Mouse (Mus musculus): ENCODE data around the gene Slc10a1. TPM values are rescaled to one million over a fixed set of nuclear protein-coding genes. Genes with fewer than 3 reads are reported as not detected.
"Not testable (repeated sequence)": the region's sequence is repeated elsewhere in the genome, so short reads cannot be mapped to it uniquely, and the experiment has no call there.

The Slc10a1 gene
- polyA plus RNA-seq, 2 experiments: 1.7 to 3.8 TPM

DNA sequence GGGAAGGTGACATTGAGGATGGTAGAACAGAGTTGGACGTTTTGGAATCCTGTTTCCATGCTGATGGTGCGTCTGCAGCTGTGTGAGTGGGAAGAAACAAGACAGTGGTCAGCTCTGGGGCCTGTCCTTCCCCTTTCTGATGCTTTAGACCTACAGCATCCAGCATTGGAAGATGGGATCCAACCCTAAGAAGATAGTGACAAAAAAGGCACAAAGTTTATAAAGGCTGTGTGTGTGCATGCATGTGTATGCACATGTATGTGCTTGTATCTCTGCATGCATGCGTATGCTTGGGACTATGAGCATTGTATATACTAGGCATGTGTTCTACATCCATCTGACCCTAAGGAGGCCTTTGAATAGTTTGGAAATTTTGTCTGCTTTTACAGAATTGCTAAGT, 12.5 kb downstream of the Slc10a1 start:
- 72% methylated on average over 3 of the region's 3 CpGs for WGBS (ENCODE audit: insufficient replicate concordance)
- no peaks in the 10 kb centered on the region for H3K9me3 ChIP-seq (ENCODE audit: control insufficient read depth, low read length)
- ATAC-seq (ENCODE audit: insufficient read depth): no peak
- peaks cover 84% of the 10 kb centered on the region for H3K36me3 ChIP-seq (replicated peaks; ENCODE audit: control insufficient read depth, insufficient read depth, low read depth)
- no peak overlapping the region for H3K4me3 ChIP-seq (ENCODE audit: insufficient read depth in 1 of 2, low read depth in 2 of 2, low read length in 2 of 2)
- H3K9ac ChIP-seq (replicated peaks): no peak overlapping the region
- H3K27me3 ChIP-seq (ENCODE audit: control insufficient read depth, insufficient read depth, low read length): no peaks in the 10 kb centered on the region
- no peak for DNase-seq (ENCODE audit: low read depth in 3 of 3, low spot score in 3 of 3)
- no peak overlapping the region for H3K27ac ChIP-seq
- H3K4me1 ChIP-seq (replicated peaks; ENCODE audit: control insufficient read depth in 2 of 2, insufficient read depth in 2 of 2, low read length in 1 of 2): no peaks in the 10 kb centered on the region
- no peak overlapping the region for H3K4me2 ChIP-seq (ENCODE audit: low read depth)
- TF ChIP-seq EP300 (IDR thresholded peaks at IDR 0.05; ENCODE audit: low read depth): no peak
- TF ChIP-seq CTCF (IDR thresholded peaks at IDR 0.05; ENCODE audit: low read depth): no peak

DNA sequence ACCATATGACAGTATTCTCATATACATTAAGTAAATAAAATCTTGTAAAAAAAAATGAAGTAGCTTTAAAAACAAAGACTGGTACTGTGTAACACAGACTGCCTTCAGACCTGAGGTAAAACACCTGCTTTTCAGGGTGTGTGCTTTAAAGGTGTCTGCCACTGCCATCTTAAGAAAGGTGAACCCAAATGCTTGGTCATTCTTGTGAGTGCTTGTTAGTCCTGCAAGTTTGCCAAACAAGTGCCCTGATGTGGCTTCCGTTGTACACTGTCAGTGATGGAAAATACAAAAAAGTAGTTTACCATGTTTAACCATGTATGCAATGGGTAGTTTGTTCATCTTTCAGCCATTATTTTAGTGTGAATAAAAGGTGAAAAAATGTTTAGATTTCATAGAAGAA, 16.0 kb downstream of the Slc10a1 start:
- no peak for DNase-seq (ENCODE audit: low read depth in 3 of 3, low spot score in 3 of 3)
- no peaks in the 10 kb centered on the region for H3K27me3 ChIP-seq (ENCODE audit: control insufficient read depth, insufficient read depth, low read length)
- no peak overlapping the region for H3K27ac ChIP-seq
- peaks cover 0 to 5% of the 10 kb centered on the region in 2 experiments; a peak in 2 of 4 replicates for H3K4me1 ChIP-seq (replicated peaks; ENCODE audit: control insufficient read depth in 2 of 2, insufficient read depth in 2 of 2, low read length in 1 of 2)
- WGBS (ENCODE audit: insufficient replicate concordance): 81% methylated on average over 1 of the region's 1 CpGs
- H3K4me3 ChIP-seq (ENCODE audit: insufficient read depth in 1 of 2, low read depth in 2 of 2, low read length in 2 of 2): no peak overlapping the region
- H3K4me2 ChIP-seq (ENCODE audit: low read depth): no peak overlapping the region
- no peak for TF ChIP-seq EP300 (IDR thresholded peaks at IDR 0.05; ENCODE audit: low read depth)
- no peak for TF ChIP-seq CTCF (IDR thresholded peaks at IDR 0.05; ENCODE audit: low read depth)
- no peaks in the 10 kb centered on the region for H3K9me3 ChIP-seq (ENCODE audit: control insufficient read depth, low read length)
- peaks cover 90% of the 10 kb centered on the region for H3K36me3 ChIP-seq (replicated peaks; ENCODE audit: control insufficient read depth, insufficient read depth, low read depth)
- H3K9ac ChIP-seq (replicated peaks): no peak overlapping the region
- ATAC-seq (ENCODE audit: insufficient read depth): no peak

DNA sequence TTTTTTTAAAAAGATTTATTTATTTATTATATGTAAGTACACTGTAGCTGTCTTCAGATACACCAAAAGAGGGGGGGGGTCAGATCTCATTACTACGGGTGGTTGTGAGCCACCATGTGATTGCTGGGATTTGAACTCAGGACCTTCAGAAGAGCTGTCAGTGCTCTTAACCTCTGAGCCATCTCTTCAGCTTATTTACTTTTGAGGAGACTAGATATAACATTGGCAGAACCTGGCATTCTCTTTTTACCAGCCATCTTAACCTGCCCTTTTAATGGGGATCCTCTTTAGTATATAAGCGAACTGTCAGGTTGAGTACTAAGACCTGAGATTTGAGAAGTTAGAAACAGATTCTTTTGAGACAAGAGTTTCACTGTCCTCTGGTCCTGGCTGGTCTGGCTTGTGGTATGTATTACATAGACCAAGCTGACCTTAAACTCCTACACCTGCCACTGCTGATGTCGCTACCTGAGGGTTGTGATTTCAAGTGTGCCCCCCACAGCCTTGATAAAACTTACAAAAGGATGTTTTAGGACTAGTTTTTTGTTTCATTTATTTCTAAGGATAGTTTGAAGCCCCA, 16.8 kb downstream of the Slc10a1 start:
- ATAC-seq (ENCODE audit: insufficient read depth) (no peak), DNase-seq (ENCODE audit: low read depth in 3 of 3, low spot score in 3 of 3) (no peak)
- Histone ChIP-seq H3K9me3 (ENCODE audit: control insufficient read depth, low read length) (no peaks in the 10 kb centered on the region), H3K36me3 (replicated peaks; ENCODE audit: control insufficient read depth, insufficient read depth, low read depth) (peaks cover 92% of the 10 kb centered on the region), H3K9ac (replicated peaks) (no peak overlapping the region), H3K4me3 (ENCODE audit: insufficient read depth in 1 of 2, low read depth in 2 of 2, low read length in 2 of 2) (no peak overlapping the region), H3K27ac (no peak overlapping the region), H3K27me3 (ENCODE audit: control insufficient read depth, insufficient read depth, low read length) (no peaks in the 10 kb centered on the region), H3K4me1 (replicated peaks; ENCODE audit: control insufficient read depth in 2 of 2, insufficient read depth in 2 of 2, low read length in 1 of 2) (peaks cover 1 to 11% of the 10 kb centered on the region in 2 experiments; a peak in 3 of 4 replicates), H3K4me2 (ENCODE audit: low read depth) (no peak overlapping the region)
- 92% methylated on average over 3 of the region's 3 CpGs for WGBS (ENCODE audit: insufficient replicate concordance)
- no peak for TF ChIP-seq CTCF (IDR thresholded peaks at IDR 0.05; ENCODE audit: low read depth)
- no peak for TF ChIP-seq EP300 (IDR thresholded peaks at IDR 0.05; ENCODE audit: low read depth)

DNA sequence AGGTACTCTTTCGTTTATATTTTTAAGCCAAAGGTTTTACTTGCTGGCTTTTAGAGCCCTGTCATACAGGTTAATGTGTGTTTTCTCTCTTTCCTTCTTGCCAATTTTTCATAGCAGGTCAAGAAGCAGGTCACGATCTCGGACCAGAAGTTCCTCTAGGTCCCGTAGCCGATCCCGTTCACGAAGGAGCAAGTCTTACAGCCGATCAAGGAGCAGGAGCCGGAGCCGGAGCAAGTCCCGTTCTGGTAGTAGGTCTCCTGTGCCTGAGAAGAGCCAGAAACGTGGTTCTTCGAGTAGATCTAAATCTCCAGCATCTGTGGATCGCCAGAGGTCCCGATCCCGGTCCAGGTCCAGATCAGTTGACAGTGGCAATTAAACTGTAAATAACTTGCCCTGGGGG, 18.9 kb downstream of the Slc10a1 start:
- H3K27me3 ChIP-seq (ENCODE audit: control insufficient read depth, insufficient read depth, low read length); ATAC-seq (ENCODE audit: insufficient read depth); H3K4me2 ChIP-seq (ENCODE audit: low read depth); DNase-seq (ENCODE audit: low read depth in 3 of 3, low spot score in 3 of 3); H3K27ac ChIP-seq; H3K9ac ChIP-seq (replicated peaks); H3K4me3 ChIP-seq (ENCODE audit: insufficient read depth in 1 of 2, low read depth in 2 of 2, low read length in 2 of 2); H3K9me3 ChIP-seq (ENCODE audit: control insufficient read depth, low read length): not testable (repeated sequence)
- peaks cover 74% of the 10 kb centered on the region for H3K36me3 ChIP-seq (replicated peaks; ENCODE audit: control insufficient read depth, insufficient read depth, low read depth)
- WGBS (ENCODE audit: insufficient replicate concordance): 95% methylated on average over 15 of the region's 16 CpGs
- H3K4me1 ChIP-seq (replicated peaks; ENCODE audit: control insufficient read depth in 2 of 2, insufficient read depth in 2 of 2, low read length in 1 of 2): peaks cover 4 to 17% of the 10 kb centered on the region in 2 experiments

DNA sequence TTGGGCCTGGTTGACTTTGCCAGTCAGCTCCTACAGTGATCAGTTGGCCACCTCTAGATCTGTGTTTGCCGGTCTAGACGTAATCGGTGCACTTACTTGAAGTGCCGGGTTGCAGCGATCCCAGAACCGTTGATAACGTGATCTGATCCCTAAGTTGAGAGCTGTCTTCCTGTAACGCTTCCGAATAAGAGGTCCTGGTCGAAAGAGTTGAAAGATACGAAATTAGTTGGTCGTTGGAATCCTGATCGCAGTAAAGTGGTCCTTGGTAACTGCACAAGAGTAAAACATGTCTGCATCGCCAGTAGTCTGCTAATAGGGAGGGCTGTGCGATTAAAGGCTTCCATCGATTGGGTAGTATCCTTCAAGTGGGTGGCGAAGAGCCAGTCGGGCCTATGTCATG, 20.3 kb downstream of the Slc10a1 start:
- H3K9ac ChIP-seq (replicated peaks): no peak overlapping the region
- no peak for ATAC-seq (ENCODE audit: insufficient read depth)
- peak overlapping the region in 1 of 2 experiments; percentile 4; a peak in 1 of 4 replicates for H3K4me3 ChIP-seq (ENCODE audit: insufficient read depth in 1 of 2, low read depth in 2 of 2, low read length in 2 of 2)

More for the DNA sequence above, 20.3 kb downstream of the Slc10a1 start:
- Histone ChIP-seq H3K27me3 (ENCODE audit: control insufficient read depth, insufficient read depth, low read length) (no peaks in the 10 kb centered on the region), H3K9me3 (ENCODE audit: control insufficient read depth, low read length) (no peaks in the 10 kb centered on the region), H3K4me2 (ENCODE audit: low read depth) (peak overlapping the region; percentile 8; the same call in 1 of the 2 replicates), H3K27ac (no peak overlapping the region), H3K4me1 (replicated peaks; ENCODE audit: control insufficient read depth in 2 of 2, insufficient read depth in 2 of 2, low read length in 1 of 2) (peaks cover 16 to 31% of the 10 kb centered on the region in 2 experiments), H3K36me3 (replicated peaks; ENCODE audit: control insufficient read depth, insufficient read depth, low read depth) (peaks cover 60% of the 10 kb centered on the region)
- WGBS (ENCODE audit: insufficient replicate concordance): 92% methylated on average over 18 of the region's 18 CpGs
- no peak for DNase-seq (ENCODE audit: low read depth in 3 of 3, low spot score in 3 of 3)
- TF ChIP-seq CTCF (IDR thresholded peaks at IDR 0.05; ENCODE audit: low read depth) (no peak), EP300 (IDR thresholded peaks at IDR 0.05; ENCODE audit: low read depth) (no peak)

Measured in liver, embryonic 14.5 days (tissue).